Mouse (Mus musculus) heart, postnatal 0 days (tissue): ENCODE results near the gene Bhlhb9. TPM values are rescaled to one million over a fixed set of nuclear protein-coding genes. Genes with fewer than 3 reads are reported as not detected.
A peak's percentile ranks its signal among the peaks of the same experiment; 100 is the strongest.
"Not testable (repeated sequence)": the region's sequence is repeated elsewhere in the genome, so short reads cannot be mapped to it uniquely, and the experiment has no call there.

ENCODE experiments used
- ATAC-seq: fragments of 200-750 bp; cut with Nextera tagmentation; 2 replicates; pipeline ENCODE4 v1.8.0; 2017; ENCODE audit warnings: low read depth, moderate number of reproducible peaks, moderate library complexity; ENCODE audit not compliant: insufficient read depth
- DNase-seq: peaks from one replicate; pipeline ENCODE4 v3.0.0-alpha.2; 2016; ENCODE audit warnings: low spot score
- H3K27ac ChIP-seq: fragments of 300-500 bp; sonication (generic); 2 replicates; pipeline ENCODE4 v1.5.1; 2014; ENCODE audit warnings: low read depth, mild to moderate bottlenecking
- H3K27me3 ChIP-seq: fragments of 300-500 bp; sonication (generic); 2 replicates; pipeline ENCODE4 v1.6.1; 2014; ENCODE audit warnings: low read length, mixed read lengths; ENCODE audit not compliant: control insufficient read depth, insufficient read depth
- H3K36me3 ChIP-seq: fragments of 300-500 bp; sonication (generic); replicated peaks from 2 replicates; pipeline ENCODE4 v1.6.1; 2014; ENCODE audit warnings: low read length, mixed read lengths; ENCODE audit not compliant: control insufficient read depth, insufficient read depth
- H3K4me1 ChIP-seq: fragments of 300-500 bp; sonication (generic); 2 replicates; pipeline ENCODE4 v1.6.1; 2014; ENCODE audit warnings: antibody characterized with exemption; ENCODE audit not compliant: control insufficient read depth, insufficient read depth
- H3K4me2 ChIP-seq: fragments of 300-500 bp; sonication (generic); 2 replicates; pipeline ENCODE4 v1.6.1; 2014; ENCODE audit warnings: low read depth, mild to moderate bottlenecking, low read length, moderate library complexity
- H3K4me3 ChIP-seq: fragments of 300-500 bp; sonication (generic); 2 replicates; pipeline ENCODE4 v1.5.1; 2014; ENCODE audit warnings: low read depth, low read length
- H3K9ac ChIP-seq: fragments of 300-500 bp; sonication (generic); replicated peaks from 2 replicates; pipeline ENCODE4 v1.6.1; 2014; ENCODE audit warnings: low read depth, low read length, mixed read lengths
- H3K9me3 ChIP-seq: fragments of 300-500 bp; sonication (generic); replicated peaks from 2 replicates; pipeline ENCODE4 v1.6.1; 2016; ENCODE audit warnings: low read length; ENCODE audit not compliant: control insufficient read depth
- CTCF ChIP-seq: IDR thresholded peaks from 2 replicates; pipeline ENCODE4 v1.5.1; 2016; ENCODE audit warnings: antibody characterized with exemption, control low read depth, low read depth
- EP300 ChIP-seq: IDR thresholded peaks from 2 replicates; pipeline ENCODE4 v1.6.1; 2016; ENCODE audit warnings: antibody characterized with exemption, low read depth
- WGBS: fragments of 180-500 bp; shearing (Covaris S2); extraction: QIAGEN DNeasy Blood & Tissue Kit; methylation state at CpG from one replicate; pipeline ENCODE4 v1.1.7; 2014; 5-methylcytosine and 5-hydroxymethylcytosine counted together
- polyA plus RNA-seq: library from polyadenylated mRNA; unstranded; fragments of >200 nt; fragmentation: Nextera tagmentation; extraction: Ambion mirVana; gene quantifications from 2 replicates; pipeline ENCODE4 v1.2.1, GENCODE M21; 2015
- total RNA-seq: library from RNA; depleted of rRNA; stranded (reverse); fragments of >200 nt; gene quantifications from 2 replicates; pipeline ENCODE4 v1.2.3, GENCODE M21; 2014; ENCODE audit warnings: low replicate concordance

Gene Bhlhb9
- total and polyA plus RNA-seq, 2 experiments from 2014 or later = 44.6 to 48.8 TPM

DNA sequence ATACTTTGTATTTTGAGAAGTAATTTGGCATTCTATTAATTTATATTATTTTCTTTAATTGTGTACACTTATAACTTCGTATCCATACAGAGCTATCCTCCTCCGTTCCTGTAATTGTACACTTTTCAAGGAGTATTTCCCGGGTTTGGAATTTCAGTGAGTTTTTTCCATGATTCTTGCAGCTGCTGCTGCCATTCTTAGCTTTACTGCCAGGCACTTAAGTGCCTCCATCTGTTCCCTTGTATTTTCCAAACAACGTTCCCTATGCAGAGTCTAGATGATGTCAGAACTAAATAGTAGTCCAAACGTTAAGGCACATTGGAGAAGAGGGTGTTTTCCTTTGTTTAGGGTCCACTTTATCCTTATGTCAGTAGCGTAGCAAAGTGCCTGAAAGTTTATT is 5.1 kb upstream of the Bhlhb9 start:
- Histone ChIP-seq H3K9me3 (no peaks in the 10 kb centered on the region), H3K4me3 (no peak overlapping the region), H3K4me2 (no peak overlapping the region), H3K9ac (no peak overlapping the region), H3K27ac (no peak overlapping the region), H3K4me1 (no peaks in the 10 kb centered on the region), H3K36me3 (no peaks in the 10 kb centered on the region), H3K27me3 (no peaks in the 10 kb centered on the region)
- no peak for ATAC-seq
- WGBS = 71% methylated on average over 6 of the region's 6 CpGs
- no peak for DNase-seq
- no peak for TF ChIP-seq EP300
- TF ChIP-seq CTCF = no peak

DNA sequence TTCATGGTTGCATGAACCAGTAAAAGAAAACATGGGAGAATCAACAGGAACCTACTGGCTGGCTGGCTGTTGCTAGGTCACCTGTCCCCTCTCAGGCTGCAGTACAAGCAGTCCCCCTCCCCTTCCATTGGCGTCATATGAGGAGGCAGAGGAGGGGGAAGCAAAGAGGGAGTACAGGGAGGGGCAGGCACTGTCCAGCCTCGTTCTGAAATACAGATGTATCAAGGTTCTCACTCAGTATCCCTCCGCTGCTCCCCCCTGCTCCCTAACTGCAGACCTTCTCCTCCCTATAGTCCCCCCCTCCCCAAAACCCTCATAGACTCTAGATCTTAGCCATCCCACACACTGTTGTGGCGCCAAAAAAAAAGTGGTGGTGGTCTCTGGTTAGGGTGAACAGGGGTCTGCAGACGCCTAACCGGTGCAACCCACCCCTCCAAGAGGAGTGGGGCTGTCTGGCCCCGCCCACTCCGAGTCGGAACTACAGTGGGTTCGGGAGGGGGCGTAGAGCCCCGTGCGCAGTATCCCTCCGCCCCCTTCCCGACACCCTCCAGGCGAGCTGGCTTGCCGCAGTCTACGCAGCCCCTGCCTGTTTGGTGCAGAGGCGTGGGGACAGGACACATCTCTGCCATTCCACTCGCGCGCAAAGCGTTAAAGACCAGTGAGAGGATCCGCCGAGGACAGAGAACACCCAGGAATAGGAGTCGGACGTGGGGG is 1.6 kb upstream of the Bhlhb9 start:
- Histone ChIP-seq H3K4me3 (peak overlapping the region; percentile 56), H3K9ac (peak overlapping the region; percentile 53; the same call in 1 of the 2 replicates), H3K4me2 (peak overlapping the region; percentile 70)
- 25% methylated on average over 24 of the region's 27 CpGs for WGBS
- not testable (repeated sequence) for H3K36me3 ChIP-seq, H3K27me3 ChIP-seq, H3K4me1 ChIP-seq, H3K9me3 ChIP-seq, DNase-seq, H3K27ac ChIP-seq
- peak; percentile 82 for ATAC-seq

DNA sequence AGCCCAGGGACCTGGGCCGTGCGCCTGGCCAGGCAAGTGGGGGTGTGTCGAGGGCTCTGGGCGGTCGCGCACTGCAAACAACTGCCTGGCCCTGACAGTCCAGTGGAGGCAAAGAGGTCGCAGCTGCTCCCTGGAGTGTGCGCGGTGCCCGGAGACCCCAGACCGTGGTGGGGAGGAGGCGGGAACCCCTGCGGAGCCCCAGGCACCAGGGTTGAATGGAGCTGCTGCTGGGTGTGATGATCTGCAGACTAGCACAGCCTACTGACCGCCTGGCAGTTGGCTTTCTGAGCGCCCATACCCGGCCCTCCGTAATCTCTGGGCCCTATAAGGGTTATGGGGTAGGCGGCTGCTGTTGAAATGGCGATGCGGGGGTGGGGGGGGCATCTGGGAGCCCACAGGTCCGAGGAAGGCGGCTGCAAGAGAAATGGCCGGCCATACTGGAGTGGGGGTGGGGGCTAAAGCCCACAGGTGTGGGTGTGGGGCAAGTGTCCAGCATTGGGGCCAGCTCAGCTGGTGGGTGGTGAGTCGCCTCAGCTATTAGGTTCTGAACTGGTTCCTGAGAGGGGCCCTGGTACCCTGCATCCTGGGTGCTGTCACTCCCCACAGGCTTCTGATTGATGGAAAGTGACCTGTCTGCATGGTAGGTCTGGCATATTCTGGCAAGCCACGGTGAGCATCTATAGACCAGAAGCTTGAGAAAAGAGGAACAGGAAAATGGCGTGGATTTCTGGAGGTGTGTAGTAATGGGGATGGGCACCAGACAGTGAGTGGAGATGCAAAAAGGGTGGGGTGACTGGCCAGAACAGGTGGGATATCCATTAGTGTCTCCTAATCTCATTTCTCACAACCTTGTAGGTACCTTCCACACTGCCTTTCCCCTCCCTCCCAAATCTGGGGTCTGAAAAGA is 836 bp upstream of the Bhlhb9 start:
- H3K27ac ChIP-seq, DNase-seq, H3K9me3 ChIP-seq, H3K27me3 ChIP-seq, H3K36me3 ChIP-seq, H3K4me1 ChIP-seq: not testable (repeated sequence)
- peak overlapping the region; percentile 53 for H3K9ac ChIP-seq
- peak; percentile 53 for ATAC-seq
- WGBS = 24% methylated on average over 19 of the region's 26 CpGs
- peak overlapping the region; percentile 56 for H3K4me3 ChIP-seq
- H3K4me2 ChIP-seq = peak overlapping the region; percentile 70

DNA sequence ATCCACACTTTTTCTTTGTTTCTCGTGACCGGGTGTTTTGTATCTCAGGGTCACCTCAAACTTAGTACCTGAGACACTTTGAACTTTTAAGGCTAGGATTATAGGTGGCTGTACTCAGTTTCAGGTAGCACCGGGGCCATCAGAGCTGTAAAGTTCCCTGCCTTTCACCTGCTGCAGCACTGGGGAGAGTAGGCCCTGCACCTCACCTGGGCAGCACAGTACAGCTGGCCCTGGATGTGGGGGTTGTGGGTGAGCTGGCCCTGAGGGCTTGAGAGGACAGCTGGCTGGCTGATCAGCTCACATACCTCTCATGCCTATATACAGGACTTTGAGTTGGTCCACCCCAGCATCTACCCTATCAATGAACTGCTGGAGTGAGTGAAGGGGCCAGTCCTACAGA is 6.8 kb downstream of the Bhlhb9 start:
- no peak for DNase-seq
- no peak for ATAC-seq

DNA sequence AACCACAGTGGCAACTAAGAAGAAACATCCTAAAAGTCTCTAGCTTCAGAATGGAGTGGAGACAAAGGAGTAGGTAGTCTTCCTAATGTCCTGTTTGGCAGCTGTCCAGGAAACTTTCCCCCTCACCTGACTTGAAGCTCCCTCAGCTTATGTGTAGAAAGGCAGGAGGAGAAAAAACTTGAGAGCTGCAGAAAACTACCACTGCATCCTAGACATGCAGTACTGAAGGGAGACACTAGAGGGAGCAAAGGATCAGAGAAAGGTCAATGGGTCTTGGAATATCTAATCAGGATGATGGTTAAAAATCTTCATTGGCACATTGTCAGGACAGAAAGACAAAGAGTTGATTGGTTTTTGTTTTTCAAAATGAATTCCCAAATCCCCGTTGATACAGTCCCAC is 8.4 kb downstream of the Bhlhb9 start:
- Histone ChIP-seq H3K9ac (no peak overlapping the region), H3K27me3 (no peaks in the 10 kb centered on the region), H3K36me3 (no peaks in the 10 kb centered on the region), H3K4me3 (no peak overlapping the region), H3K4me1 (no peaks in the 10 kb centered on the region), H3K4me2 (no peak overlapping the region), H3K27ac (no peak overlapping the region), H3K9me3 (no peaks in the 10 kb centered on the region)
- DNase-seq (no peak), ATAC-seq (no peak)
- 4% methylated on average over 1 of the region's 1 CpGs for WGBS
- peak; percentile 73 for TF ChIP-seq CTCF
- no peak for TF ChIP-seq EP300

More for the DNA sequence above, 6.8 kb downstream of the Bhlhb9 start:
- no peaks in the 10 kb centered on the region for H3K27me3 ChIP-seq
- WGBS = 85% methylated on average over 3 of the region's 3 CpGs
- H3K4me3 ChIP-seq = no peak overlapping the region
- H3K4me2 ChIP-seq = no peak overlapping the region
- H3K9me3 ChIP-seq = no peaks in the 10 kb centered on the region
- no peak overlapping the region for H3K27ac ChIP-seq
- no peaks in the 10 kb centered on the region for H3K4me1 ChIP-seq
- TF ChIP-seq EP300 (no peak), CTCF (no peak)
- H3K9ac ChIP-seq = no peak overlapping the region
- H3K36me3 ChIP-seq = no peaks in the 10 kb centered on the region

DNA sequence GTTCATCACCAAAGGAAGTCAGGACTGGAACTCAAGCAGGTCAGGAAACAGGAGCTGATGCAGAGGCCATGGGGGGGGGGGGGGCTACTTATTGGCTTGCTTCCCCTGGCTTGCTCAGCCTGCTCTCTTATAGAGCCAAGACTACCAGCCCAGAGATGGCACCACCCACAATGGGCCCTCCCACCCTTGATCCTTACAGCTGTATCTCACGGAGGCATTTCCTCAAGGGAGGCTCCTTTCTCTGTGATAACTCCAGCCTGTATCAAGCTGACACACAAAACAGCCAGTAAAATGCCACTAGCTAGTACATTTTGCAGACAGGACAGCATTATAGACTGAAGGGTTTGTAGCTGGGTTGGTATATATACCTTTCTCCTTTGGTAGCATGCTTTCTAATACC is 38.5 kb downstream of the Bhlhb9 start:
- H3K9me3 ChIP-seq, H3K27ac ChIP-seq, DNase-seq, H3K9ac ChIP-seq, H3K4me2 ChIP-seq, H3K4me3 ChIP-seq, H3K27me3 ChIP-seq, ATAC-seq, H3K4me1 ChIP-seq, H3K36me3 ChIP-seq: not testable (repeated sequence)
- 38% methylated on average over 1 of the region's 1 CpGs for WGBS
